Mouse (Mus musculus) neural tube, embryonic 13.5 days (tissue): ENCODE data around the gene Gm17428. TPM values are rescaled to one million over a fixed set of nuclear protein-coding genes. Genes with fewer than 3 reads are reported as not detected.

Experiments
- ATAC-seq: fragments of 200-750 bp; cut with Nextera tagmentation; 2 replicates; pipeline ENCODE4 v1.8.0; 2017; ENCODE audit warnings: low read depth, mild to moderate bottlenecking, moderate TSS enrichment, moderate library complexity
- H3K27ac ChIP-seq: fragments of 300-500 bp; sonication (generic); replicated peaks from 2 replicates; pipeline ENCODE4 v1.5.1; 2015; ENCODE audit warnings: moderate library complexity, mild to moderate bottlenecking, inconsistent platforms
- H3K27me3 ChIP-seq: fragments of 300-500 bp; sonication (generic); 2 replicates; pipeline ENCODE4 v1.6.1; 2015; ENCODE audit warnings: mild to moderate bottlenecking, inconsistent platforms
- H3K36me3 ChIP-seq: fragments of 300-500 bp; sonication (generic); 2 replicates; pipeline ENCODE4 v1.6.1; 2015; ENCODE audit warnings: mild to moderate bottlenecking, inconsistent platforms
- H3K4me1 ChIP-seq: fragments of 300-500 bp; sonication (generic); replicated peaks from 2 replicates; pipeline ENCODE4 v1.6.1; 2015; ENCODE audit warnings: inconsistent platforms
- H3K4me2 ChIP-seq: fragments of 300-500 bp; sonication (generic); 2 replicates; pipeline ENCODE4 v1.6.1; 2015; ENCODE audit warnings: inconsistent platforms, mild to moderate bottlenecking, moderate library complexity
- H3K4me3 ChIP-seq: fragments of 300-500 bp; sonication (generic); 2 replicates; pipeline ENCODE4 v1.5.1; 2015; ENCODE audit warnings: mild to moderate bottlenecking, inconsistent platforms
- H3K9ac ChIP-seq: fragments of 300-500 bp; sonication (generic); 2 replicates; pipeline ENCODE4 v1.6.1; 2015; ENCODE audit warnings: moderate library complexity, mild to moderate bottlenecking, inconsistent platforms
- H3K9me3 ChIP-seq: fragments of 300-500 bp; sonication (generic); 2 replicates; pipeline ENCODE4 v1.6.1; 2016; ENCODE audit warnings: inconsistent platforms
- WGBS: fragments of 180-500 bp; shearing (Covaris S2); methylation state at CpG from one replicate; pipeline ENCODE4 v1.1.7; 2015; 5-methylcytosine and 5-hydroxymethylcytosine counted together
- polyA plus RNA-seq: library from polyadenylated mRNA; unstranded; fragments of >200 nt; fragmentation: Nextera tagmentation; extraction: Ambion mirVana; gene quantifications from 2 replicates; pipeline ENCODE4 v1.2.1, GENCODE M21; 2015

The Gm17428 gene
- polyA plus RNA-seq, result not detected in 2 replicates

DNA sequence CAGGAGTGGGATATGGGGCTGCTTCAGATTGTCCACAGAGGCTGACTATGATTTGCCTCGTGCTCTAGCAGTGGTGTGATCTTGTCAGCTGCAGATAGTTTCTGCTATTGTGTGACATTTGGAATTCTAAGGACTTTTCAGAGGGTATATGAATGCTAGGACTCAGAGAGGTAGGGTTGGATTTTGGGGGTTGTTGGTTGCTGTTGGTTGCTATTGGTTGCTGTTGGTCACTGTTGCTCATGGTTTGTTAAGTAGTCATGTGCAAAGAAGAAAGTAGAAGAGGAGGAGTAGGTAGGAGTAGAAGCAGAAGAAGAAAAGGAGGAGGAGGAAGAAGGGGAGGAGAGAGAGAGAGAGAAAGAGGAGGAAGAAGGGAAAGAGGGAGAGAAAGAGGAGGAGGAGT is at the start of gene Gm17428:
Gene Gm17428, plus strand, starts transcription at position 301 of the 400 bp plus-strand sequence.
- Histone ChIP-seq H3K27me3 (no peaks in the 10 kb centered on the region; the same call in 1 of the 2 replicates), H3K4me1 (peaks cover 15% of the 10 kb centered on the region), H3K27ac (no peak within 1 kb of the TSS), H3K4me2 (no peak within 1 kb of the TSS), H3K36me3 (no peaks in the 10 kb centered on the region), H3K4me3 (no peak within 1 kb of the TSS), H3K9ac (no peak within 1 kb of the TSS), H3K9me3 (no peaks in the 10 kb centered on the region)
- no peak for ATAC-seq
- WGBS, result 78% methylated on average over 1 of the region's 1 CpGs

DNA sequence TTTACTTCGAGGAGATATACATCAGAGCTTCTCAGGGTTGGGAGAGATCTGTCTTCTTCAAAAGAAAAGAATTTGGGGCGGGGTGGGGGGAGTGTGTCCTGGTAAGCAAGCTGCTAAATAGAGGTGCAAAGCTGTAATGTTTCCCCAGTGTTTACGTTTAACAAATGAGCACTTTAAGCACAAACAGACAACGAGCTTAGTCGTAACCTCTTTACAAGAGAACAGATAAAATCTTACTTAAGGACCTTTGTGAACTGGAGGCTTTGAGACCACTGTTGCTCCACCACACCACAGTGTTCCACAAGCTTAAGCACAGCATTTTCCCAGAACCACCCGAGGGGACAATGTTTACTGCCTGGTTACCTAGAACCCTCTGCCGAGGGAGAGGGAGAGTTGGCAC is 49.4 kb upstream of the Gm17428 start:
- WGBS, result 12% methylated on average over 7 of the region's 7 CpGs

DNA sequence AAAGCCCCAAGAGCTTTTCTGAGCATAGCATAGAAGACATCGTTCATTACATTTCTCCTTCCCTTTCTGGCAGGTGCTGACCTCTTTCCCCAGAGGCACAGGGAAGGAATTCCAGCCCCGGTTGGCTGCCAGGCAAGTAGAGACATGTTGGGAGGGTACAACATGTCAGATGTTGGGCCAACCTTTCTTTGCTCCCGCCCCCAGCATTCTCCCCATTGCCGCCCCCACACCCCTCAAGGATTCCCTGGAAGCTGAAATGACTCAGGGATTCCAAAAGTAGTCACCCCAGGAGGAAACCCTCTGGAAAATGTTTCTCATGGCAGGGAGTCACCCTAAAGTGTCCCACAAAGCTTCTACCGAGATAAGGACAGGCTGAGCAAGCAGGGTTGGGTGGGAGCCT is 46.9 kb upstream of the Gm17428 start:
- H3K4me3 ChIP-seq, result no peak overlapping the region
- H3K36me3 ChIP-seq, result no peaks in the 10 kb centered on the region
- peaks cover 43% of the 10 kb centered on the region for H3K4me1 ChIP-seq
- no peak overlapping the region for H3K4me2 ChIP-seq
- H3K27me3 ChIP-seq, result peaks cover 3% of the 10 kb centered on the region
- 73% methylated on average over 5 of the region's 5 CpGs for WGBS
- H3K9ac ChIP-seq, result no peak overlapping the region
- H3K27ac ChIP-seq, result no peak overlapping the region
- ATAC-seq, result no peak
- no peaks in the 10 kb centered on the region for H3K9me3 ChIP-seq

More for the DNA sequence above, 49.4 kb upstream of the Gm17428 start:
- no peaks in the 10 kb centered on the region for H3K36me3 ChIP-seq
- peak overlapping the region; percentile 87 for H3K9ac ChIP-seq
- peak overlapping the region; percentile 95 for H3K27ac ChIP-seq
- H3K4me3 ChIP-seq, result peak overlapping the region; percentile 56
- no peaks in the 10 kb centered on the region for H3K9me3 ChIP-seq
- H3K27me3 ChIP-seq, result peaks cover 3% of the 10 kb centered on the region
- H3K4me1 ChIP-seq, result peaks cover 48% of the 10 kb centered on the region
- no peak for ATAC-seq
- H3K4me2 ChIP-seq, result peak overlapping the region; percentile 94

DNA sequence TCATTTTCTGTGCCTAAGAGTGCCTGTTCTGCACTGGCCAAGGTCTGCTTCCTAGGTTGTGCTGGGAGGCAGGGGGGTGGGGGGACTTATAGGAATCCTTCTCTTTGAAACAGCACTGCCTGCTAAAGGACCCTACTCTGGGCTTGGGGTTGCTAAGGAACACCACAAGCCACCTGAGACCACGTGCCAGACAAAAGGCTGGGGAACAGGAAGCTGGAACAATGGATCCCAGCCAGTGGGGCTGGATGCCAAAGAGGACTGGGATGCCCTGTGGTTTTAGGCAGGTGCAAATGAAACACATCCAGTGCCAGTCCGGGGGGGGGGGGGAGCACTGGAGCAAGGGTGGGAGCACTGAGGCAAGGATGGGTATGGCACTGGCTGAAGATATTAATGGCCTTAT is 46.3 kb upstream of the Gm17428 start:
- H3K4me2 ChIP-seq, result no peak overlapping the region
- H3K4me3 ChIP-seq, result no peak overlapping the region
- no peak overlapping the region for H3K9ac ChIP-seq
- WGBS, result 14% methylated on average over 2 of the region's 2 CpGs
- H3K27me3 ChIP-seq, result peaks cover 3% of the 10 kb centered on the region
- no peaks in the 10 kb centered on the region for H3K36me3 ChIP-seq
- H3K9me3 ChIP-seq, result no peaks in the 10 kb centered on the region
- no peak overlapping the region for H3K27ac ChIP-seq
- H3K4me1 ChIP-seq, result peaks cover 39% of the 10 kb centered on the region
- no peak for ATAC-seq

DNA sequence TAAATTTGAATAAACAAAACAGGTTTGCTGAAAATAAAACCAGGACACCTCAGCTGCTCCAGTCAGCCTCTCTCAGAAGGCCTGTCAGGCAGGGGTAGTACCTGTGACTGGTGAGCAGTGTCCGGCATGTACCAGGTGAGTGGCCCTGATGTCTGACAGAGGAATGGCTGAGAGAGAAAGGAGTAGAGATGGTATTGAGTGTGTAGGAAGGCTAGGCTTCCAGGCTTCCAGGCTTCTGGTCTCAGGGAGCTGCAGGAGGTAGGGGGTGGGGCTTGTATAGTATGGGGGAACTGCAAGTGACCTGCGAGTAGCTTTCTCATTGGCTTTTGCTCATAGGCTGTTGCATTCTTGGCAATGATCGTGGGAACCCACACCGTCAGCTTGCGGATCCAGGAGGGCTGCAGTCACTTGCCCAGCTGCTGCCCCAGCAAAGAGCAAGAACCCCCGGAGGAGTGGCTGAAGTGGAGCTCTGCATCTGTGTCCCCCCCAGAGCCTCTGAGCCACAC is 44.0 kb upstream of the Gm17428 start, which contains the start of gene Il25:
Gene Il25, plus strand, starts transcription at position 51 of the 506 bp plus-strand sequence.
- Histone ChIP-seq H3K4me3 (0 out of 2 replicates have a peak within 1 kb of the TSS, but pooled peaks have one; percentile 10), H3K27me3 (peaks cover 3% of the 10 kb centered on the region), H3K9me3 (no peaks in the 10 kb centered on the region), H3K36me3 (no peaks in the 10 kb centered on the region), H3K4me1 (peaks cover 34% of the 10 kb centered on the region), H3K4me2 (peak within 1 kb of the TSS; percentile 22), H3K9ac (no peak within 1 kb of the TSS), H3K27ac (0 out of 2 replicates have a peak within 1 kb of the TSS, but pooled peaks have one; percentile 42)
- 25% methylated on average over 6 of the region's 6 CpGs for WGBS
- ATAC-seq, result no peak

DNA sequence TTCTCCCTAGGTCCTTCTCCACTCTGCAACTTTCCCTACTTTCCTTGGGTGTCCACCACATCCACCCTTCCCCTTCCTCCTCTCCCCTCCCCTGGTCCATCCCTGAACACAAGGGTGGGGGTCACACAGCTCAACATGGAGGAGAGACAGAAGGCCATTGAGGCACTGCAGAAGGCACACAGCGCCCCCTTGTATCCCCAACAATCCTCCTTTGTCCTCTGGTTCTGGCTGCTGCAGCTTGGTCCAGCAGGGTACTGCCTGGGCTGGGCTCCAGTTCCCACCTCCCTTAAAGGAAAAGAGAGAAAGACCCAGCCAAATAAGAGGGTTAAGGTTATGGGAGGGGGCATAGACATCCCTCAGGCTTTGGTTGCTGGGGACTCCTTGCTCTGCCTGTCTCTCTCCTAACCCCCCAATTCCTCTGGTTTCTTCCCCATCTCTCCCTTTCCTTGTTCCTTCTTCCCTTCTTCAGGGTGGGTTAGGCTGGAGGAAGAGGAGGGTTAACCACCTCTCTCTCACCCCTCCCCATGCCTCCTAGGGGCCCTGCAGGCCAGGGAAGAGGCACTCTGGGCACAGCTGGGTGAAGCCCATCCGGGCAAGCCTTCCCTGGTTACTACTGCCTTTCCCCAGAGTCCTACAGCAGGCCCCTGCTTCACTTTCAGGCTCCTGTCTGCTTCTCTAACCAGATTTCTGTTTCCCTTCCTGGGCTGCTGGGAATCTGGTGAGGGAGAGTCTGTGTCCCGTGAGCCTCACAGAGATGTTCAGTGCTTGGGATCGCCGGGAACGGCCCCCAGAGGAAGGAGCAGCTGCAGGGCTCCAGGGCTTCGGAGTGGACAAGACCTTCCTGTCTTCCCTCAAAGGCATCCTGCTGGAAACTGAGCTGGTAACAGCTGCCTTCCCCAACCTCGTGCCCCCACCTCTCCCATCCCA is 40.6 kb upstream of the Gm17428 start, which contains the start of gene Cmtm5:
Gene Cmtm5, plus strand, starts transcription at position 358 of the 927 bp plus-strand sequence.
- H3K36me3 ChIP-seq, result no peaks in the 10 kb centered on the region
- 0 out of 2 replicates have a peak within 1 kb of the TSS, but pooled peaks have one; percentile 12 for H3K4me3 ChIP-seq
- H3K4me2 ChIP-seq, result peak within 1 kb of the TSS; percentile 32
- no peaks in the 10 kb centered on the region for H3K9me3 ChIP-seq
- ATAC-seq, result peak; percentile 58
- peak within 1 kb of the TSS; percentile 74 for H3K27ac ChIP-seq
- peaks cover 25% of the 10 kb centered on the region for H3K4me1 ChIP-seq
- no peaks in the 10 kb centered on the region for H3K27me3 ChIP-seq
- peak within 1 kb of the TSS; percentile 58 for H3K9ac ChIP-seq
- WGBS, result 32% methylated on average over 8 of the region's 8 CpGs

DNA sequence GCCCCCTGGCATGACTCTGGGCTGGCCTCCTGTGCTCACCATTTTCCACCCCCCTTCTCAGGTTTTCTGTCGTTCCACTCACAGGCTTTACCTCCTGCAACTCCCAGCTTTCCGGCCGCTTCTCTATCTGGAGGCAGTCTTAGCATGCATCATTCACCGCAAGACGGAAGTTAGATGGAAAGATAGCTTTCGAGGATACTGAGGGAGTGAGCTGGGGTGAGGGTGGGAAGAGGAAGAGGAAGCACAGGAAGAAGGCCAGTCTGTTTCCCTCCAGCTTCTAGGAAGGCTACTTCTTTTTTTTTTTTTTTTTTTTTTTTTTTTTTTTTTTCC is 39.9 kb upstream of the Gm17428 start:
- no peaks in the 10 kb centered on the region for H3K36me3 ChIP-seq
- no peaks in the 10 kb centered on the region for H3K9me3 ChIP-seq
- peak overlapping the region; percentile 58 for H3K9ac ChIP-seq
- WGBS, result 69% methylated on average over 6 of the region's 6 CpGs
- peak overlapping the region; percentile 74 for H3K27ac ChIP-seq
- ATAC-seq, result no peak
- no peaks in the 10 kb centered on the region for H3K27me3 ChIP-seq
- H3K4me3 ChIP-seq, result 0 out of 2 replicates have a peak overlapping the region, but pooled peaks have one; percentile 12
- peaks cover 25% of the 10 kb centered on the region for H3K4me1 ChIP-seq
- H3K4me2 ChIP-seq, result peak overlapping the region; percentile 32

DNA sequence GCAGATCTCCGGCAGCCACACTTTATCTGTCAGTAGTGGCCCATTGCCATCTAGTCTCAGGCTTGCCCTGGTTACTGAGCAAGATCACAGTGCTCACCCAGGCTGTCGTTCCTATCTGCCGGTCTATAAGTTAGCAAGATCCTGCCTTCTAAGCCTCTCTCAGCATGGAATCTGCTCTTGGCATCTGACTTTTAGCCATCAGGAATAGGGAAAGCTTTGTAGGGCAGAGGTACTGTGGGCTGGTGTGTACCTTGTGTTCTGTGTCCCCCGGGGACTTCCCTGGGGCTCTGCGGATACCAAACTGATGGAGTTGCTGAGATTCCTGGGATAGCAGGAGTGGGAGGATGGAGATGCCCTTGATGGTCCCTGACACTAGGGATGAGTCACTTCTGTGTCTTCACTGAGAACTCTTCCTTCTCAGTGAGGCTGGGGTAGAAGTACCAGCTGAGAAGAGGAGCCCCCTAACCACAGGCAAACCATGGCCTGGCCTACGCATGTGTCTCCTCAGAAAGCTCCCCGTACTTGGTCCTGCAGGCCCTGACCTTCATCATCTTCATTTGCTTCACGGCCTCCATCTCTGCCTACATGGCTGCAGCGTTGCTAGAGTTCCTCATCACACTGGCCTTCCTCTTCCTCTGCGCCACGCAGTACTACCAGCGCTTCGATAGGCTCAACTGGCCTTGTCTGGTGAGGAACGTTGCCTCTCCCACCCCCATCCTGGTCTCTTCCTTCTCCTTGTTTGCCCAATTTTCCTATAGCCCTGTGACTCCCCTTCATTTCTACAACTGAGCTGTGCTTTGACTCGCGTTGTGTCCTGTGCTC is 39.2 kb upstream of the Gm17428 start:
- H3K9ac ChIP-seq, result no peak overlapping the region
- no peaks in the 10 kb centered on the region for H3K36me3 ChIP-seq
- WGBS, result 86% methylated on average over 16 of the region's 16 CpGs
- H3K27me3 ChIP-seq, result no peaks in the 10 kb centered on the region
- H3K4me2 ChIP-seq, result peak overlapping the region; percentile 23; the same call in 1 of the 2 replicates
- H3K4me3 ChIP-seq, result no peak overlapping the region
- peaks cover 24% of the 10 kb centered on the region for H3K4me1 ChIP-seq
- H3K9me3 ChIP-seq, result no peaks in the 10 kb centered on the region
- H3K27ac ChIP-seq, result no peak overlapping the region
- ATAC-seq, result no peak

DNA sequence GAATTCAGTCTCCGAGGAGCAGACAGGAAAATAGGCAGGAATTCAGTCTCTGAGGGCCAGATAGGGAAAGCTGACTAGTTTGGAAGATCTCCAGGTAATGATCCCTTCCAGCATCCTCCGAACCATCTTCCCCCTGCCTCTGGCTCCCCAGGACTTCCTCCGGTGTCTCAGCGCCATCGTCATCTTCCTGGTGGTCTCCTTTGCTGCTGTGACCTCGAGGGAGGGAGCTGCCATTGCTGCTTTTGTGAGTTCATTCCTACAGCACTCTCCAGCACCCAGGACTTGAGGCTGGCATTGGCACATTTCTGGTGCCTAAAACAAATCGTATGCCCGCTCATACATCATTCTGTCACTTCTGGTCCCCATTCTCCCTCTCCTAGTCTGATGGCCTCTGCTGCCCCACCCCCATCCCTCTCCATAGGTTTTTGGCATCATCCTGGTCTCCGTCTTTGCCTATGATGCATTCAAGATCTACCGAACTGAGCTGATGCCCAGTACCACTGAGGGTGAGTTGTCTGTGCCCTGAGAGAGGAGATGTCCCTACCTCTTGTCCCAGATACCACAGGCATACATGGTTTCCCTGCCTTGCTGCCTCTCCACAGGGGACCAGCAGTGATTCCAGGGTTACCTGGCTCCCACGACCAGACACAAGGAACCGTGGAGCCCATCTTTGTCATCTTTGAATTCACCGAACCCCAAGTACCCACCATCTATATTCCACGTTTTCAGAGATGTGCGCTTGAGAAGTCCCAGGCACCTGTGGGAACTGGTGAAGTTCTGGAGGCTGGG is 38.1 kb upstream of the Gm17428 start:
- no peaks in the 10 kb centered on the region for H3K36me3 ChIP-seq

DNA sequence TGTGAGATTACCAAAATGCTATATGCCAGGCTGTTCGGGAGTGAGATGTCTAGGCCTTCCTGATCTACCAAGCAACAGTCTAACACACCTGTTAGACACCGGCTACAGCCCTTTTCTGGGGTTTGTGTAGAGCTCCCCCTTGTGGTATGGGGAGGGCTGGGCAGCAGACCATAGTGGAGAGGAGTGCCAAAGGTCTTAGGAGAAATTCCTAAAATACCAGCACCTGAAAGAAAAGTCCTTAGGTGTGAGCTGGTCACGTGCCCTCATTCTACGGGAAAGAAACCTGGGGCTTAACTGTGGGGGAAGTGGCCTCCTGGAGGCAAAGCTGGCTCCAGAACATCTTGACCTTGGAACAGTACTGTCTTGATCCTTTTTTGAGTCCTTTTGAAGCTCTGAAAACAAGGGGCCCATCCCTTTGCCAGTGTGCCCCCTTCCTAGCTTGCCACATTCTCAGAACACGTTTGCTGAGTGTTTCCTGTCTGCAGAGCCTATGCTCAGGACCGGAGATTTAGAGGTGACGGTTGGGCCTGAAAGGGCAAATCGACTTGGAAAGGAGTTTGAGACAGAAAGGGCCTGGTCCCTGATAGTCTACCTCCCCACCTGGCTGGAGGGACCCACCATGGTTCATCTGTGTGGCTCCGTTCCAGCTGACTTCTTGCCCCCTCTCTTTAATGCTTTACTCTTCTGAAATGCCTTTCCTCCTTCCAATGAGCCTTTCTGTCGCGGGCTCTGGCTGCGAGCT is 37.1 kb upstream of the Gm17428 start:
- 50% methylated on average over 12 of the region's 12 CpGs for WGBS

More for the DNA sequence above, 38.1 kb upstream of the Gm17428 start:
- Histone ChIP-seq H3K27me3 (no peaks in the 10 kb centered on the region), H3K27ac (no peak overlapping the region), H3K9ac (no peak overlapping the region), H3K4me2 (no peak overlapping the region), H3K4me3 (no peak overlapping the region), H3K9me3 (no peaks in the 10 kb centered on the region), H3K4me1 (peaks cover 17% of the 10 kb centered on the region)
- WGBS, result 80% methylated on average over 15 of the region's 15 CpGs
- ATAC-seq, result no peak

DNA sequence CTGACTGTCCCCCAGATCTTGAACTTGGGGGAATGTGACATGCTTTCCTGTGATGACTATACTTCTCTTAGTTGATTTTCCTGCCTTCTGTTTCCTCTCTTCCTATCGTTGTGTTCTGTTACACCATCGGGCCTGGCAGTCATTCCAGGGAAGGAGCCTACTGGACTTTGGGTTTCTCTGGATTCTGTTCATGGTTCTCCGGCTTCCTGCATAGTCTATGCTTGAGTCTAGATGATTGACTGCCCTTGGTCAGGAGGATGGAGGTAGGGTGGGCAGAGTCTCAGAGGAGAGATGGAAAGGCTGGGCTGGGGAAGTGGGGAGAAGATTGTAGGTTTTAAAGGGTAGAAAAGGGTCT is 36.6 kb upstream of the Gm17428 start:
- no peaks in the 10 kb centered on the region for H3K36me3 ChIP-seq
- no peak overlapping the region for H3K27ac ChIP-seq
- no peak for ATAC-seq
- 82% methylated on average over 3 of the region's 3 CpGs for whole genome bisulfite sequencing
- no peak overlapping the region for H3K9ac ChIP-seq
- no peak overlapping the region for H3K4me3 ChIP-seq
- no peak overlapping the region for H3K4me2 ChIP-seq
- no peaks in the 10 kb centered on the region for H3K27me3 ChIP-seq
- peaks cover 17% of the 10 kb centered on the region for H3K4me1 ChIP-seq
- no peaks in the 10 kb centered on the region for H3K9me3 ChIP-seq

More for the DNA sequence above, 37.1 kb upstream of the Gm17428 start:
- Histone ChIP-seq H3K4me2 (no peak overlapping the region), H3K27ac (no peak overlapping the region), H3K9ac (no peak overlapping the region), H3K9me3 (no peaks in the 10 kb centered on the region), H3K27me3 (no peaks in the 10 kb centered on the region), H3K36me3 (no peaks in the 10 kb centered on the region), H3K4me3 (no peak overlapping the region), H3K4me1 (peaks cover 17% of the 10 kb centered on the region)
- ATAC-seq, result no peak
